Mouse (Mus musculus) urinary bladder, postnatal 0 days (tissue): ENCODE measurements around the gene Ccdc184. TPM values are rescaled to one million over a fixed set of nuclear protein-coding genes. Genes with fewer than 3 reads are reported as not detected.

Experiments
- polyA plus RNA-seq: library from polyadenylated mRNA; unstranded; fragments of >200 nt; fragmentation: Nextera tagmentation; extraction: Ambion mirVana; gene quantifications from 2 replicates; pipeline ENCODE4 v1.2.1, GENCODE M21; 2015

Gene Ccdc184
- polyA plus RNA-seq, result 0.98 and 1.1 TPM in 2 replicates

GRCm38 (mm10) chr15:98166963-98167644 is at the start of gene Ccdc184:
Gene Ccdc184, plus strand, starts transcription at chr15:98167158.

GRCm38 (mm10) chr15:98165525-98165924 is 1.4 kb upstream of the Ccdc184 start, which contains the start of gene Asb8:
Gene Asb8, minus strand, starts transcription at chr15:98165625.

GRCm38 (mm10) chr15:98195442-98195841 is 28.5 kb downstream of the Ccdc184 start, which contains the start of gene Olfr288:
Gene Olfr288, minus strand, starts transcription at chr15:98195542.

Other genes with a start within 250 kb of the Ccdc184 start
- gene Tmem106c, start 203.0 kb upstream of the Ccdc184 start, polyA plus RNA-seq, result 35.4 and 35.7 TPM in 2 replicates
- 0.24 and 0.35 TPM in 2 replicates for gene Col2a1, start 162.5 kb upstream of the Ccdc184 start, polyA plus RNA-seq
- 32.0 and 34.6 TPM in 2 replicates for gene Pfkm, start 74.6 kb upstream of the Ccdc184 start, polyA plus RNA-seq
- 13.6 and 15.7 TPM in 2 replicates for gene Senp1, start 73.4 kb upstream of the Ccdc184 start, polyA plus RNA-seq
- 55.6 and 56.9 TPM in 2 replicates for gene Asb8, start 1.5 kb upstream of the Ccdc184 start, polyA plus RNA-seq
- gene Olfr288, start 28.4 kb downstream of the Ccdc184 start, polyA plus RNA-seq, result not detected in 2 replicates
- gene Gm44579, start 53.8 kb downstream of the Ccdc184 start, polyA plus RNA-seq, result not detected in 2 replicates
- not detected in 2 replicates for gene Olfr287, start 53.9 kb downstream of the Ccdc184 start, polyA plus RNA-seq
- not detected in 2 replicates for gene Olfr286, start 67.3 kb downstream of the Ccdc184 start, polyA plus RNA-seq
- not detected in 2 replicates for gene H1fnt, start 90.1 kb downstream of the Ccdc184 start, polyA plus RNA-seq
- gene Zfp641, start 129.0 kb downstream of the Ccdc184 start, polyA plus RNA-seq, result 1.3 and 1.5 TPM in 2 replicates
- not detected in 2 replicates for gene Olfr285, start 150.2 kb downstream of the Ccdc184 start, polyA plus RNA-seq
- not detected in 2 replicates for gene Olfr284, start 173.8 kb downstream of the Ccdc184 start, polyA plus RNA-seq
- gene Olfr283, start 213.8 kb downstream of the Ccdc184 start, polyA plus RNA-seq, result not detected in 2 replicates